Mouse (Mus musculus) heart, postnatal 0 days (tissue): ENCODE measurements around the gene Faf1.

Experiments used
- CTCF ChIP-seq: IDR thresholded peaks from 2 replicates; pipeline ENCODE4 v1.5.1; 2016; ENCODE audit warnings: antibody characterized with exemption, control low read depth, low read depth
- EP300 ChIP-seq: IDR thresholded peaks from 2 replicates; pipeline ENCODE4 v1.6.1; 2016; ENCODE audit warnings: antibody characterized with exemption, low read depth

DNA sequence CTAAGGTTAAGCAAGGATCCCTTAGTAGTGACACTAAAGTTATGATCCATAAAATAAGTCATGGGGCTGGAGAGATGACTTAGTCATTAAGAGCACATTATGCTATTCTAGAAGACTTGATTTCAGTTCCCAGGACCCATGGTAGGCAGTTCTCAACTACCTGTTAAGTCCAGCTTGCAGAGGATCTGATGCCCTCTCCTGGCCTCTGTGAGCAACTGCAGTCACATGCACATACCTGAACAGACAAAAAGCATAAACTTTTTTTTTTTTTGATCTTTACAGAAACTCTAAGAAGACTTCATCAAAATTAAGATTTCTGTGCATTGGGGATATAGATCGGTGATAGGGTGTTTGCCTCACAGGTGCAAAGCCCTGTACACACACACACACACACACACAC lies 254.1 kb downstream of the Faf1 start:
- TF ChIP-seq CTCF (no peak), EP300 (no peak)
